Mouse (Mus musculus): ENCODE data around the gene Hipk2. TPM values are rescaled to one million over a fixed set of nuclear protein-coding genes. Genes with fewer than 3 reads are reported as not detected.

The Hipk2 gene
- total and polyA plus RNA-seq, 3 experiments: 3.9 to 85.1 (median 14.1) TPM

GRCm38 (mm10) chr6:38676723-38677122, 199.2 kb downstream of the Hipk2 start (continued):
- TF ChIP-seq MAZ (IDR thresholded peaks at IDR 0.05; ENCODE audit: low read depth, low read length): no peak
- no peak for TF ChIP-seq ETS1 (IDR thresholded peaks at IDR 0.05; ENCODE audit: low read depth, low read length)
- TF ChIP-seq SIN3A (IDR thresholded peaks at IDR 0.05; ENCODE audit: low read length): peak; percentile 55
- no peak for TF ChIP-seq ZNF384 (IDR thresholded peaks at IDR 0.05; ENCODE audit: low read depth, low read length)
- no peak for TF ChIP-seq ZMIZ1 (IDR thresholded peaks at IDR 0.05; ENCODE audit: low read depth, low read length)
- TF ChIP-seq POLR2AphosphoS2 (IDR thresholded peaks at IDR 0.05; ENCODE audit: low read length): no peak
- peak; percentile 99 for TF ChIP-seq MAX (IDR thresholded peaks at IDR 0.05; ENCODE audit: low read length)
- TF ChIP-seq KAT2A (conservative IDR thresholded peaks at IDR 0.05; ENCODE audit: low read depth, low read length): no peak
- no peak for TF ChIP-seq TBP (IDR thresholded peaks at IDR 0.05; ENCODE audit: low read depth, low read length)
- TF ChIP-seq RCOR1 (IDR thresholded peaks at IDR 0.05; ENCODE audit: low read depth, low read length): no peak

DNA sequence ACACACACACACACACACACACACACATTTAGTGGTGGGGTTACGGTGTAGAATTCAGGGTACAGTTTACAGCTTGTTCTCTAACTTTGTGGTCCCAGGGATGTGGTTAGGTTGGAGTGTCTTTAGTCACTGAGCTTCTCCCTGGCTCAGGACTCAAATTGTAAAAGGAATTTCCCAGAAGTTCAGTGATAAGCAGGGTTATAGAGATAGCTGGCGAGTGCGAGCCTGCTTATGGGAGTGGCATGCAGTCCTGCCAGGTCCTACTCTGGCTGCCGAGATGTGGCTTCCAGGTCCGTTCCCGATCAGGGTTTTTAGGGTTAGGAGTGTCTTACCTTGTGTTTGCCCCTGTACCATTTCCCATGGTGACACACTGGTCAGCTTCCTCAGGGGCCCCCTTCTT, 199.7 kb downstream of the Hipk2 start:
- TF ChIP-seq POLR2A (IDR thresholded peaks at IDR 0.05; ENCODE audit: control insufficient read depth in 1 of 2, insufficient read depth in 1 of 2, low read depth in 1 of 2, low read length in 2 of 2, poor library complexity in 1 of 2) (peak in 1 of 2 experiments; percentile 35; a peak in 2 of 4 replicates), MAFK (IDR thresholded peaks at IDR 0.05; ENCODE audit: borderline replicate concordance, low read depth, low read length) (no peak), ELF1 (IDR thresholded peaks at IDR 0.05; ENCODE audit: low read depth, low read length) (no peak), GATA1 (IDR thresholded peaks at IDR 0.05; ENCODE audit: low read depth, low read length) (peak; percentile 60), USF1 (IDR thresholded peaks at IDR 0.05; ENCODE audit: low read depth, low read length) (no peak)
- peaks cover 0 to 9% of the 10 kb centered on the region in 2 experiments; a peak in 2 of 4 replicates for H3K36me3 ChIP-seq (ENCODE audit: control insufficient read depth in 1 of 2, insufficient read depth in 2 of 2, low read length in 2 of 2)
- no peaks in the 10 kb centered on the region for H3K27me3 ChIP-seq (ENCODE audit: control insufficient read depth in 1 of 2, insufficient read depth in 2 of 2, low read length in 2 of 2)
- peak overlapping the region; percentile 52 to 63 for H3K4me3 ChIP-seq (ENCODE audit: control insufficient read depth in 1 of 2, insufficient read depth in 1 of 2, low read depth in 2 of 2, low read length in 2 of 2)
- H3K79me2 ChIP-seq (ENCODE audit: control insufficient read depth, insufficient read depth, low read length, poor library complexity): no peaks in the 10 kb centered on the region; the same call in 1 of the 2 replicates
- peak overlapping the region; percentile 84 for H3K27ac ChIP-seq (ENCODE audit: control insufficient read depth, low read depth, low read length)
- peaks cover 8 to 29% of the 10 kb centered on the region in 2 experiments for H3K4me1 ChIP-seq (ENCODE audit: control insufficient read depth in 1 of 2, insufficient read depth in 2 of 2, low read length in 2 of 2)
- H3K9me3 ChIP-seq (replicated peaks; ENCODE audit: insufficient read depth, low read length): no peaks in the 10 kb centered on the region
- peak; percentile 72 for DNase-seq (ENCODE audit: low read depth, low spot score)
- peak overlapping the region; percentile 75 for H3K9ac ChIP-seq (ENCODE audit: control insufficient read depth, low read depth, low read length, poor library complexity, severe bottlenecking)

GRCm38 (mm10) chr6:38672011-38672410, 204.0 kb downstream of the Hipk2 start:
- TF ChIP-seq ETS1 (IDR thresholded peaks at IDR 0.05; ENCODE audit: low read depth, low read length): no peak
- no peak for TF ChIP-seq MAZ (IDR thresholded peaks at IDR 0.05; ENCODE audit: low read depth, low read length)
- TF ChIP-seq POLR2AphosphoS5 (IDR thresholded peaks at IDR 0.05; ENCODE audit: borderline replicate concordance, low read depth, low read length): no peak
- no peak for TF ChIP-seq TCF12 (IDR thresholded peaks at IDR 0.05; ENCODE audit: low read depth, low read length)
- TF ChIP-seq ZC3H11A (IDR thresholded peaks at IDR 0.05; ENCODE audit: low read depth, low read length): no peak
- TF ChIP-seq BHLHE40 (IDR thresholded peaks at IDR 0.05; ENCODE audit: borderline replicate concordance, low read depth, low read length): no peak
- TF ChIP-seq ZNF384 (IDR thresholded peaks at IDR 0.05; ENCODE audit: low read depth, low read length): peak; percentile 91
- TF ChIP-seq GABPA (IDR thresholded peaks at IDR 0.05; ENCODE audit: low read depth, low read length): no peak
- peak in 1 of 2 experiments; percentile 22; a peak in 2 of 4 replicates for TF ChIP-seq EP300 (IDR thresholded peaks at IDR 0.05; ENCODE audit: low read depth in 1 of 2, low read length in 2 of 2)
- no peak for TF ChIP-seq CHD2 (IDR thresholded peaks at IDR 0.05; ENCODE audit: low read length)
- TF ChIP-seq HCFC1 (IDR thresholded peaks at IDR 0.05; ENCODE audit: low read depth, low read length): no peak
- H3K36me3 ChIP-seq (ENCODE audit: control insufficient read depth in 1 of 2, insufficient read depth in 2 of 2, low read length in 2 of 2): peaks cover 0 to 24% of the 10 kb centered on the region in 2 experiments; a peak in 2 of 4 replicates

More at GRCm38 (mm10) chr6:38672011-38672410, 204.0 kb downstream of the Hipk2 start:
- Histone ChIP-seq H3K27ac (ENCODE audit: control insufficient read depth, low read depth, low read length) (peak overlapping the region; percentile 60), H3K27me3 (ENCODE audit: control insufficient read depth in 1 of 2, insufficient read depth in 2 of 2, low read length in 2 of 2) (no peaks in the 10 kb centered on the region), H3K4me1 (ENCODE audit: control insufficient read depth in 1 of 2, insufficient read depth in 2 of 2, low read length in 2 of 2) (peaks cover 14 to 33% of the 10 kb centered on the region in 2 experiments), H3K79me2 (ENCODE audit: control insufficient read depth, insufficient read depth, low read length, poor library complexity) (no peaks in the 10 kb centered on the region; the same call in 1 of the 2 replicates), H3K9ac (ENCODE audit: control insufficient read depth, low read depth, low read length, poor library complexity, severe bottlenecking) (no peak overlapping the region), H3K4me3 (ENCODE audit: control insufficient read depth in 1 of 2, insufficient read depth in 1 of 2, low read depth in 2 of 2, low read length in 2 of 2) (no peak overlapping the region), H3K9me3 (replicated peaks; ENCODE audit: insufficient read depth, low read length) (no peaks in the 10 kb centered on the region)
- DNase-seq (ENCODE audit: low read depth, low spot score): peak; percentile 36
